Mouse (Mus musculus) liver, embryonic 16.5 days (tissue): ENCODE measurements around the gene Sh3kbp1. TPM values are rescaled to one million over a fixed set of nuclear protein-coding genes. Genes with fewer than 3 reads are reported as not detected.

Experiments used
- ATAC-seq: fragments of 200-750 bp; cut with Nextera tagmentation; 2 replicates; pipeline ENCODE4 v1.8.0; 2017; ENCODE audit warnings: low read depth, mild to moderate bottlenecking, moderate number of reproducible peaks, moderate library complexity
- H3K27ac ChIP-seq: fragments of 300-500 bp; sonication (generic); 2 replicates; pipeline ENCODE4 v1.5.1; 2014; ENCODE audit warnings: mild to moderate bottlenecking, low read length
- H3K27me3 ChIP-seq: fragments of 300-500 bp; sonication (generic); 2 replicates; pipeline ENCODE4 v1.6.1; 2014; ENCODE audit warnings: low read depth, low read length, mixed read lengths; ENCODE audit not compliant: control insufficient read depth, insufficient read depth
- H3K36me3 ChIP-seq: fragments of 300-500 bp; sonication (generic); 2 replicates; pipeline ENCODE4 v1.6.1; 2014; ENCODE audit warnings: mild to moderate bottlenecking; ENCODE audit not compliant: control insufficient read depth, insufficient read depth
- H3K4me1 ChIP-seq: fragments of 300-500 bp; sonication (generic); 2 replicates; pipeline ENCODE4 v1.6.1; 2014; ENCODE audit warnings: low read depth, low read length, mixed read lengths; ENCODE audit not compliant: control insufficient read depth
- H3K4me2 ChIP-seq: fragments of 300-500 bp; sonication (generic); 2 replicates; pipeline ENCODE4 v1.6.1; 2014; ENCODE audit warnings: low read depth, low read length, mixed read lengths
- H3K4me3 ChIP-seq: fragments of 300-500 bp; sonication (generic); 2 replicates; pipeline ENCODE4 v1.5.1; 2014; ENCODE audit warnings: low read depth, mild to moderate bottlenecking, low read length
- H3K9ac ChIP-seq: fragments of 300-500 bp; sonication (generic); 2 replicates; pipeline ENCODE4 v1.6.1; 2014; ENCODE audit warnings: low read depth, low read length
- H3K9me3 ChIP-seq: fragments of 300-500 bp; sonication (generic); replicated peaks from 2 replicates; pipeline ENCODE4 v1.6.1; 2016; ENCODE audit warnings: low read length; ENCODE audit not compliant: control insufficient read depth
- WGBS: fragments of 180-500 bp; shearing (Covaris S2); extraction: QIAGEN DNeasy Blood & Tissue Kit; methylation state at CpG from one replicate; pipeline ENCODE4 v1.1.7; 2014; ENCODE audit not compliant: insufficient replicate concordance; 5-methylcytosine and 5-hydroxymethylcytosine counted together
- polyA plus RNA-seq: library from polyadenylated mRNA; unstranded; fragments of >200 nt; fragmentation: Nextera tagmentation; extraction: Ambion mirVana; gene quantifications from 2 replicates; pipeline ENCODE4 v1.2.1, GENCODE M21; 2015

Gene Sh3kbp1
- polyA plus RNA-seq, 1 experiment from 2014 or later, result 10.8 TPM

- H3K36me3 ChIP-seq, result no peaks in the 10 kb centered on the region
- H3K4me3 ChIP-seq, result no peak overlapping the region
- 57% methylated on average over 6 of the region's 6 CpGs for WGBS
- no peak overlapping the region for H3K4me2 ChIP-seq
- H3K27me3 ChIP-seq, result no peaks in the 10 kb centered on the region; the same call in 1 of the 2 replicates
- H3K27ac ChIP-seq, result no peak overlapping the region
- H3K9ac ChIP-seq, result no peak overlapping the region
- H3K9me3 ChIP-seq, result no peaks in the 10 kb centered on the region
- no peaks in the 10 kb centered on the region for H3K4me1 ChIP-seq
- ATAC-seq, result no peak
Observed at GRCm38 (mm10) chrX:159924759-159925158, 297.7 kb downstream of the Sh3kbp1 start.

GRCm38 (mm10) chrX:159928165-159928564 lies 301.1 kb downstream of the Sh3kbp1 start:
- no peaks in the 10 kb centered on the region; the same call in 1 of the 2 replicates for H3K27me3 ChIP-seq
- no peak overlapping the region for H3K4me3 ChIP-seq
- WGBS, result 49% methylated on average over 5 of the region's 5 CpGs
- no peak overlapping the region for H3K9ac ChIP-seq
- no peak for ATAC-seq
- H3K36me3 ChIP-seq, result no peaks in the 10 kb centered on the region
- H3K4me1 ChIP-seq, result no peaks in the 10 kb centered on the region
- H3K4me2 ChIP-seq, result no peak overlapping the region
- no peak overlapping the region for H3K27ac ChIP-seq
- no peaks in the 10 kb centered on the region for H3K9me3 ChIP-seq

GRCm38 (mm10) chrX:159928834-159929233 lies 301.8 kb downstream of the Sh3kbp1 start:
- Histone ChIP-seq H3K4me2 (no peak overlapping the region), H3K9ac (no peak overlapping the region), H3K4me3 (no peak overlapping the region), H3K36me3 (no peaks in the 10 kb centered on the region), H3K27me3 (no peaks in the 10 kb centered on the region; the same call in 1 of the 2 replicates), H3K27ac (no peak overlapping the region), H3K9me3 (no peaks in the 10 kb centered on the region), H3K4me1 (no peaks in the 10 kb centered on the region)
- 55% methylated on average over 3 of the region's 3 CpGs for WGBS
- ATAC-seq, result no peak

- Histone ChIP-seq H3K27me3 (no peaks in the 10 kb centered on the region), H3K27ac (no peak overlapping the region), H3K4me1 (no peaks in the 10 kb centered on the region), H3K4me2 (no peak overlapping the region), H3K9ac (no peak overlapping the region), H3K4me3 (no peak overlapping the region), H3K9me3 (no peaks in the 10 kb centered on the region), H3K36me3 (no peaks in the 10 kb centered on the region)
- WGBS, result 83% methylated on average over 1 of the region's 1 CpGs
- ATAC-seq, result no peak
Observed at GRCm38 (mm10) chrX:159932027-159932426, 305.0 kb downstream of the Sh3kbp1 start.

- no peak overlapping the region for H3K4me2 ChIP-seq
- no peak overlapping the region for H3K9ac ChIP-seq
- WGBS, result 63% methylated on average over 2 of the region's 2 CpGs
- H3K9me3 ChIP-seq, result no peaks in the 10 kb centered on the region
- no peak overlapping the region for H3K4me3 ChIP-seq
- H3K27me3 ChIP-seq, result no peaks in the 10 kb centered on the region
- no peaks in the 10 kb centered on the region for H3K36me3 ChIP-seq
- no peaks in the 10 kb centered on the region for H3K4me1 ChIP-seq
- no peak overlapping the region for H3K27ac ChIP-seq
- ATAC-seq, result no peak
Observed at GRCm38 (mm10) chrX:159942569-159942968, 315.5 kb downstream of the Sh3kbp1 start.

GRCm38 (mm10) chrX:159943586-159943985 lies 316.5 kb downstream of the Sh3kbp1 start:
- 72% methylated on average over 1 of the region's 1 CpGs for WGBS
- Histone ChIP-seq H3K9me3 (no peaks in the 10 kb centered on the region), H3K4me3 (no peak overlapping the region), H3K36me3 (no peaks in the 10 kb centered on the region), H3K9ac (no peak overlapping the region), H3K4me2 (no peak overlapping the region), H3K27ac (no peak overlapping the region), H3K4me1 (no peaks in the 10 kb centered on the region), H3K27me3 (no peaks in the 10 kb centered on the region)
- no peak for ATAC-seq

GRCm38 (mm10) chrX:159953546-159954429 lies 326.7 kb downstream of the Sh3kbp1 start:
- Histone ChIP-seq H3K4me2 (no peak overlapping the region), H3K9me3 (no peaks in the 10 kb centered on the region)
- no peak for ATAC-seq

GRCm38 (mm10) chrX:159954430-159954779 lies 327.3 kb downstream of the Sh3kbp1 start:
- no peak overlapping the region for H3K9ac ChIP-seq
- no peaks in the 10 kb centered on the region for H3K4me1 ChIP-seq
- no peak overlapping the region for H3K4me3 ChIP-seq
- H3K9me3 ChIP-seq, result no peaks in the 10 kb centered on the region
- H3K4me2 ChIP-seq, result no peak overlapping the region
- H3K36me3 ChIP-seq, result no peaks in the 10 kb centered on the region
- no peak overlapping the region for H3K27ac ChIP-seq
- H3K27me3 ChIP-seq, result no peaks in the 10 kb centered on the region; the same call in 1 of the 2 replicates
- 51% methylated on average over 4 of the region's 4 CpGs for WGBS
- ATAC-seq, result no peak

More at GRCm38 (mm10) chrX:159953546-159954429, 326.7 kb downstream of the Sh3kbp1 start:
- no peaks in the 10 kb centered on the region; the same call in 1 of the 2 replicates for H3K27me3 ChIP-seq
- no peak overlapping the region for H3K9ac ChIP-seq
- H3K4me1 ChIP-seq, result no peaks in the 10 kb centered on the region
- no peaks in the 10 kb centered on the region for H3K36me3 ChIP-seq
- no peak overlapping the region for H3K4me3 ChIP-seq
- WGBS, result 63% methylated on average over 7 of the region's 7 CpGs
- H3K27ac ChIP-seq, result no peak overlapping the region

- H3K4me3 ChIP-seq, result no peak overlapping the region
- no peak overlapping the region for H3K9ac ChIP-seq
- no peak for ATAC-seq
- no peaks in the 10 kb centered on the region for H3K27me3 ChIP-seq
- 66% methylated on average over 6 of the region's 6 CpGs for WGBS
- no peak overlapping the region for H3K4me2 ChIP-seq
- no peaks in the 10 kb centered on the region for H3K9me3 ChIP-seq
- H3K27ac ChIP-seq, result no peak overlapping the region
- H3K36me3 ChIP-seq, result no peaks in the 10 kb centered on the region
- no peaks in the 10 kb centered on the region for H3K4me1 ChIP-seq
Observed at GRCm38 (mm10) chrX:159955433-159955832, 328.4 kb downstream of the Sh3kbp1 start.
